Mouse (Mus musculus) right cerebral cortex, adult 2 months (tissue): ENCODE results near the gene Tbc1d10a.
"Not testable (repeated sequence)": the region's sequence is repeated elsewhere in the genome, so short reads cannot be mapped to it uniquely, and the experiment has no call there.

Experiments used
- DNase-seq, 2 experiments: peaks; one replicate each; pipeline ENCODE4 v3.0.0; 2021 to 2022; ENCODE audit warnings: low spot score in 2 of 2

Tbc1d10a gene

GRCm38 (mm10) chr11:4183511-4183910, 3.1 kb upstream of the Tbc1d10a start:
- no peak for DNase-seq

- no peak for DNase-seq
Observed at GRCm38 (mm10) chr11:4184251-4184952, 2.2 kb upstream of the Tbc1d10a start.

- DNase-seq = not testable (repeated sequence)
Observed at GRCm38 (mm10) chr11:4185480-4185879, 1.1 kb upstream of the Tbc1d10a start.

GRCm38 (mm10) chr11:4187318-4187700, 720 bp downstream of the Tbc1d10a start:
- DNase-seq = no peak

- no peak for DNase-seq
Observed at GRCm38 (mm10) chr11:4189182-4189581, 2.6 kb downstream of the Tbc1d10a start.

- DNase-seq = no peak
Observed at GRCm38 (mm10) chr11:4190677-4191076, 4.1 kb downstream of the Tbc1d10a start.

- DNase-seq = no peak
Observed at GRCm38 (mm10) chr11:4192757-4193156, 6.2 kb downstream of the Tbc1d10a start.

GRCm38 (mm10) chr11:4193420-4193819, 6.8 kb downstream of the Tbc1d10a start:
- no peak for DNase-seq

- DNase-seq = no peak
Observed at GRCm38 (mm10) chr11:4195597-4196031, 9.0 kb downstream of the Tbc1d10a start.

GRCm38 (mm10) chr11:4196636-4197035, 10.0 kb downstream of the Tbc1d10a start:
- DNase-seq = no peak

- no peak for DNase-seq
Observed at GRCm38 (mm10) chr11:4197691-4198090, 11.1 kb downstream of the Tbc1d10a start.

GRCm38 (mm10) chr11:4201981-4202700, 15.6 kb downstream of the Tbc1d10a start:
- no peak for DNase-seq

- no peak for DNase-seq
Observed at GRCm38 (mm10) chr11:4202995-4203704, 16.6 kb downstream of the Tbc1d10a start.

- no peak for DNase-seq
Observed at GRCm38 (mm10) chr11:4203705-4204074, 17.1 kb downstream of the Tbc1d10a start.

- no peak for DNase-seq
Observed at GRCm38 (mm10) chr11:4205097-4205655, 18.6 kb downstream of the Tbc1d10a start.

GRCm38 (mm10) chr11:4205951-4206350, 19.4 kb downstream of the Tbc1d10a start:
- DNase-seq = no peak

GRCm38 (mm10) chr11:4206563-4206962, 20.0 kb downstream of the Tbc1d10a start:
- no peak for DNase-seq

GRCm38 (mm10) chr11:4207655-4208054, 21.1 kb downstream of the Tbc1d10a start:
- no peak for DNase-seq

GRCm38 (mm10) chr11:4209556-4209955, 23.0 kb downstream of the Tbc1d10a start:
- no peak for DNase-seq

- DNase-seq = no peak
Observed at GRCm38 (mm10) chr11:4210786-4211185, 24.2 kb downstream of the Tbc1d10a start.

GRCm38 (mm10) chr11:4213107-4213506, 26.5 kb downstream of the Tbc1d10a start:
- DNase-seq = no peak

GRCm38 (mm10) chr11:4214572-4214971, 28.0 kb downstream of the Tbc1d10a start:
- no peak for DNase-seq
